Mouse (Mus musculus) hindbrain, embryonic 12.5 days (tissue): ENCODE results near the gene Ppp4r1. TPM values are rescaled to one million over a fixed set of nuclear protein-coding genes. Genes with fewer than 3 reads are reported as not detected.
A peak's percentile ranks its signal among the peaks of the same experiment; 100 is the strongest.

ENCODE experiments used
- ATAC-seq: fragments of 200-750 bp; cut with Nextera tagmentation; 2 replicates; pipeline ENCODE4 v1.8.0; 2017; ENCODE audit warnings: moderate TSS enrichment; ENCODE audit not compliant: low FRiP score
- H3K27ac ChIP-seq: fragments of 300-500 bp; sonication (generic); 2 replicates; pipeline ENCODE4 v1.5.1; 2016; ENCODE audit warnings: mild to moderate bottlenecking
- H3K27me3 ChIP-seq: fragments of 300-500 bp; sonication (generic); 2 replicates; pipeline ENCODE4 v1.6.1; 2016; ENCODE audit warnings: mild to moderate bottlenecking
- H3K36me3 ChIP-seq: fragments of 300-500 bp; sonication (generic); 2 replicates; pipeline ENCODE4 v1.6.1; 2016; ENCODE audit warnings: mild to moderate bottlenecking
- H3K4me1 ChIP-seq: fragments of 300-500 bp; sonication (generic); 2 replicates; pipeline ENCODE4 v1.6.1; 2016
- H3K4me2 ChIP-seq: fragments of 300-500 bp; sonication (generic); replicated peaks from 2 replicates; pipeline ENCODE4 v1.6.1; 2016; ENCODE audit warnings: mild to moderate bottlenecking
- H3K4me3 ChIP-seq: fragments of 300-500 bp; sonication (generic); 2 replicates; pipeline ENCODE4 v1.5.1; 2016; ENCODE audit warnings: mild to moderate bottlenecking
- H3K9ac ChIP-seq: fragments of 300-500 bp; sonication (generic); 2 replicates; pipeline ENCODE4 v1.6.1; 2016; ENCODE audit warnings: mild to moderate bottlenecking, moderate library complexity
- H3K9me3 ChIP-seq: fragments of 300-500 bp; sonication (generic); replicated peaks from 2 replicates; pipeline ENCODE4 v1.6.1; 2016; ENCODE audit warnings: mild to moderate bottlenecking
- WGBS: fragments of 180-500 bp; shearing (Covaris S2); methylation state at CpG from one replicate; pipeline ENCODE4 v1.1.7; 2016; 5-methylcytosine and 5-hydroxymethylcytosine counted together
- polyA plus RNA-seq: library from polyadenylated mRNA; unstranded; fragments of >200 nt; fragmentation: Nextera tagmentation; extraction: Ambion mirVana; gene quantifications from 2 replicates; pipeline ENCODE4 v1.2.1, GENCODE M21; 2016

The Ppp4r1 gene
- polyA plus RNA-seq, 1 experiment from 2014 or later = 60.8 TPM

GRCm38 (mm10) chr17:65749803-65750202 lies 32.6 kb upstream of the Ppp4r1 start:
- 90% methylated on average over 7 of the region's 7 CpGs for WGBS
- H3K36me3 ChIP-seq = peaks cover 16% of the 10 kb centered on the region

GRCm38 (mm10) chr17:65750301-65750700 lies 32.1 kb upstream of the Ppp4r1 start:
- H3K4me1 ChIP-seq = peaks cover 5% of the 10 kb centered on the region; the same call in 1 of the 2 replicates
- H3K4me3 ChIP-seq = no peak overlapping the region
- ATAC-seq = no peak
- no peak overlapping the region for H3K4me2 ChIP-seq
- H3K36me3 ChIP-seq = peaks cover 21% of the 10 kb centered on the region
- H3K9ac ChIP-seq = no peak overlapping the region
- no peaks in the 10 kb centered on the region for H3K27me3 ChIP-seq
- peaks cover 14% of the 10 kb centered on the region; the same call in 1 of the 2 replicates for H3K9me3 ChIP-seq
- H3K27ac ChIP-seq = no peak overlapping the region

More at GRCm38 (mm10) chr17:65749803-65750202, 32.6 kb upstream of the Ppp4r1 start:
- Histone ChIP-seq H3K4me2 (no peak overlapping the region), H3K4me1 (peaks cover 5% of the 10 kb centered on the region; the same call in 1 of the 2 replicates), H3K9me3 (peaks cover 9% of the 10 kb centered on the region; the same call in 1 of the 2 replicates), H3K4me3 (no peak overlapping the region), H3K9ac (no peak overlapping the region), H3K27ac (no peak overlapping the region), H3K27me3 (no peaks in the 10 kb centered on the region)
- no peak for ATAC-seq

- Histone ChIP-seq H3K4me3 (no peak overlapping the region), H3K4me1 (no peaks in the 10 kb centered on the region), H3K9ac (no peak overlapping the region), H3K36me3 (peaks cover 21% of the 10 kb centered on the region), H3K9me3 (peaks cover 16% of the 10 kb centered on the region; the same call in 1 of the 2 replicates), H3K27ac (no peak overlapping the region), H3K4me2 (no peak overlapping the region), H3K27me3 (no peaks in the 10 kb centered on the region)
- WGBS = 94% methylated on average over 6 of the region's 6 CpGs
- no peak for ATAC-seq
Measured at GRCm38 (mm10) chr17:65753130-65753529, 29.2 kb upstream of the Ppp4r1 start.

GRCm38 (mm10) chr17:65755857-65756256 lies 26.5 kb upstream of the Ppp4r1 start:
- peaks cover 22% of the 10 kb centered on the region; the same call in 1 of the 2 replicates for H3K9me3 ChIP-seq
- H3K9ac ChIP-seq = no peak overlapping the region
- no peaks in the 10 kb centered on the region for H3K4me1 ChIP-seq
- no peak for ATAC-seq
- no peak overlapping the region for H3K4me2 ChIP-seq
- no peak overlapping the region for H3K27ac ChIP-seq
- no peaks in the 10 kb centered on the region for H3K27me3 ChIP-seq
- peaks cover 30% of the 10 kb centered on the region for H3K36me3 ChIP-seq
- 91% methylated on average over 3 of the region's 3 CpGs for WGBS
- no peak overlapping the region for H3K4me3 ChIP-seq

- Histone ChIP-seq H3K36me3 (peaks cover 30% of the 10 kb centered on the region), H3K4me1 (no peaks in the 10 kb centered on the region), H3K9me3 (peaks cover 22% of the 10 kb centered on the region; the same call in 1 of the 2 replicates), H3K4me2 (no peak overlapping the region), H3K27me3 (no peaks in the 10 kb centered on the region), H3K4me3 (no peak overlapping the region), H3K9ac (no peak overlapping the region), H3K27ac (no peak overlapping the region)
- no peak for ATAC-seq
- 74% methylated on average over 6 of the region's 6 CpGs for WGBS
Measured at GRCm38 (mm10) chr17:65757150-65757549, 25.2 kb upstream of the Ppp4r1 start.

GRCm38 (mm10) chr17:65763221-65763620 lies 19.2 kb upstream of the Ppp4r1 start:
- Histone ChIP-seq H3K4me2 (no peak overlapping the region), H3K27me3 (no peaks in the 10 kb centered on the region), H3K9ac (no peak overlapping the region), H3K4me3 (no peak overlapping the region), H3K27ac (no peak overlapping the region), H3K4me1 (peaks cover 8% of the 10 kb centered on the region; the same call in 1 of the 2 replicates), H3K36me3 (peaks cover 9% of the 10 kb centered on the region), H3K9me3 (0 out of 2 replicates have a peak, but pooled peaks cover 6% of the 10 kb centered on the region)
- ATAC-seq = no peak
- WGBS = 97% methylated on average over 14 of the region's 14 CpGs

GRCm38 (mm10) chr17:65768486-65768885 lies 13.9 kb upstream of the Ppp4r1 start:
- ATAC-seq = no peak
- H3K9ac ChIP-seq = no peak overlapping the region
- no peak overlapping the region for H3K4me3 ChIP-seq
- H3K9me3 ChIP-seq = no peaks in the 10 kb centered on the region
- H3K4me1 ChIP-seq = peaks cover 50% of the 10 kb centered on the region
- no peaks in the 10 kb centered on the region; the same call in 1 of the 2 replicates for H3K27me3 ChIP-seq
- 0 out of 2 replicates have a peak overlapping the region, but pooled peaks have one; percentile 12 for H3K27ac ChIP-seq
- no peak overlapping the region for H3K4me2 ChIP-seq
- 58% methylated on average over 5 of the region's 5 CpGs for WGBS
- no peaks in the 10 kb centered on the region for H3K36me3 ChIP-seq

GRCm38 (mm10) chr17:65770982-65771915 lies 11.1 kb upstream of the Ppp4r1 start:
- Histone ChIP-seq H3K4me1 (peaks cover 50% of the 10 kb centered on the region), H3K36me3 (no peaks in the 10 kb centered on the region), H3K9me3 (no peaks in the 10 kb centered on the region), H3K27ac (no peak overlapping the region), H3K4me2 (peak overlapping the region; percentile 85), H3K9ac (peak overlapping the region; percentile 89), H3K27me3 (no peaks in the 10 kb centered on the region; the same call in 1 of the 2 replicates), H3K4me3 (peak overlapping the region; percentile 80)
- no peak for ATAC-seq
- WGBS = 23% methylated on average over 17 of the region's 17 CpGs

GRCm38 (mm10) chr17:65771951-65772934 lies 10.1 kb upstream of the Ppp4r1 start, which contains the start of gene Rab31:
Gene Rab31 (minus strand): TSS chr17:65772752.
- H3K27ac ChIP-seq = peak within 1 kb of the TSS; percentile 55; the same call in 1 of the 2 replicates
- peak; percentile 86 for ATAC-seq
- under 1% methylated on average over 70 of the region's 75 CpGs for WGBS

GRCm38 (mm10) chr17:65773617-65774016 lies 8.8 kb upstream of the Ppp4r1 start:
- no peaks in the 10 kb centered on the region for H3K36me3 ChIP-seq
- 76% methylated on average over 4 of the region's 4 CpGs for WGBS
- H3K4me2 ChIP-seq = no peak overlapping the region
- H3K9me3 ChIP-seq = no peaks in the 10 kb centered on the region
- peaks cover 38% of the 10 kb centered on the region for H3K4me1 ChIP-seq
- no peak overlapping the region for H3K9ac ChIP-seq
- H3K27me3 ChIP-seq = no peaks in the 10 kb centered on the region; the same call in 1 of the 2 replicates
- no peak for ATAC-seq
- H3K4me3 ChIP-seq = no peak overlapping the region
- no peak overlapping the region for H3K27ac ChIP-seq

More at GRCm38 (mm10) chr17:65771951-65772934, 10.1 kb upstream of the Ppp4r1 start, which contains the start of gene Rab31:
- no peaks in the 10 kb centered on the region for H3K9me3 ChIP-seq
- H3K27me3 ChIP-seq = no peaks in the 10 kb centered on the region; the same call in 1 of the 2 replicates
- peak within 1 kb of the TSS; percentile 85 for H3K4me2 ChIP-seq
- H3K4me1 ChIP-seq = peaks cover 50% of the 10 kb centered on the region
- H3K4me3 ChIP-seq = peak within 1 kb of the TSS; percentile 80
- H3K36me3 ChIP-seq = no peaks in the 10 kb centered on the region
- peak within 1 kb of the TSS; percentile 89 for H3K9ac ChIP-seq

GRCm38 (mm10) chr17:65774439-65774838 lies 7.9 kb upstream of the Ppp4r1 start:
- Histone ChIP-seq H3K4me1 (peaks cover 30% of the 10 kb centered on the region), H3K27me3 (no peaks in the 10 kb centered on the region; the same call in 1 of the 2 replicates), H3K9me3 (no peaks in the 10 kb centered on the region), H3K4me2 (no peak overlapping the region), H3K4me3 (no peak overlapping the region), H3K9ac (no peak overlapping the region), H3K27ac (no peak overlapping the region), H3K36me3 (no peaks in the 10 kb centered on the region)
- no peak for ATAC-seq
- 65% methylated on average over 7 of the region's 7 CpGs for WGBS
